Mouse (Mus musculus) cerebellum, adult (tissue): ENCODE data around the gene Nup107.

Source experiments
- ATAC-seq: cut with Nextera tagmentation; 2 replicates; pipeline ENCODE4 v1.9.2; 2017; ENCODE audit warnings: mild to moderate bottlenecking, moderate library complexity, mixed read lengths; ENCODE audit not compliant: insufficient number of reproducible peaks, low FRiP score, low TSS enrichment

The Nup107 gene

GRCm38 (mm10) chr10:117792141-117793091 is at the start of gene Nup107:
Gene Nup107 (minus strand): TSS chr10:117792705.
- peak; percentile 96 for ATAC-seq

- no peak for ATAC-seq
Observed at GRCm38 (mm10) chr10:117841765-117842164, 49.3 kb upstream of the Nup107 start.

- ATAC-seq: no peak
Observed at GRCm38 (mm10) chr10:117840431-117840995, 48.0 kb upstream of the Nup107 start.

DNA sequence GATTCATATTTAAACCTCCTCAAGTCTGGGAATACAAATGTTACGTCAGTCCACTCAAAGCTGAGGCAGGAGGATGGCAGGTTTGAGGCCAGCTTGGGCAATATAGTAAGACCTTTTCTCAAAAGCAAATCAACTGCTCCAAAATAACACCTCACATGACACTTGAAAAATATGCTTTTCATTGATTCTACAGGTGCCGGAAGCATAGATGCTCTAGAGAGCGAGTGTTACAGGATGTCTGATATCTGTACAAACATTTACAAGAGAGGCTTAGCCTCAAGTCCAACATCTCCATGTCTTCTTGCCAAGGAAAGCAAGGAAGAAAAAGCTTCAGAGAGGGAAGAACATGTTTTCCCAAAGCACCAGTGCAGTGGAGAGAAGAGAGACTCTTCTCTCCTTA is 47.2 kb upstream of the Nup107 start:
- ATAC-seq: no peak

DNA sequence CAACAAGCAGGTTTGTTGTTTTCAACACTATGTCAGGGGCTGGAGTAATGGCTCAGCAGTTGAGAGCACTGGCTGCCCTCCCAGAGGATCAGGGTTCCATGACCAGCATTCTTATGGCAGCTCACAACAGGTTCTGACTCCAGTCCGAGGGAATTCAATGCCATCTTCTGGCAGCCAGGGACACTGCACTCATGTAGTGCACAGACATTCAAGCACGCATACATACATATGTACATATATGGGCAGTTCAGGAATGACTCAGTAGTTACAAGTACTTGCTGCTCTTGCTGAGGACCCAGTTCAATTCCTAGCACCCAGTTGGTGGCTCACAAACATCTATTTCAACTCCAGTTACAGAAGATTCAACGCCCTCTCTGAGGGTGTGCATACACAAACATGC is 46.4 kb upstream of the Nup107 start:
- ATAC-seq: no peak

DNA sequence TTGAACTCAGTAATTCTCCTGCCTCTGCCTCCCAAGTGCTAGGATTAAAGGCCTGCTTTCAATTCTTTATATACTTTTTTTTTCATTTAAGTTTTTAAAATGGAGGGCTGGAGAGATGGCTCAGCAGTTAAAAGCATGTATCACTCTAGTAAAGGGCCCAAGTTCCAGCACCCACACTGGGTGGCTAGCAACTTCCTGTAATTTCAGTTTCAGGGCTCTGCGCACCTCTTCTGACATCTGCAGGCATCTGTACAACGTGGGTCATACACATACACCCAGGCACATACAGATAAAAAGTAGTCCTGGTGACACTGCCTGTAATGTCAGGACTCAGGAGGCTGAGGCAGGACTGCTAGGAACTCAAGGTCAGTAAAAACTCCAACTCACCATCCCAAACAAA is 43.8 kb upstream of the Nup107 start:
- ATAC-seq: no peak

DNA sequence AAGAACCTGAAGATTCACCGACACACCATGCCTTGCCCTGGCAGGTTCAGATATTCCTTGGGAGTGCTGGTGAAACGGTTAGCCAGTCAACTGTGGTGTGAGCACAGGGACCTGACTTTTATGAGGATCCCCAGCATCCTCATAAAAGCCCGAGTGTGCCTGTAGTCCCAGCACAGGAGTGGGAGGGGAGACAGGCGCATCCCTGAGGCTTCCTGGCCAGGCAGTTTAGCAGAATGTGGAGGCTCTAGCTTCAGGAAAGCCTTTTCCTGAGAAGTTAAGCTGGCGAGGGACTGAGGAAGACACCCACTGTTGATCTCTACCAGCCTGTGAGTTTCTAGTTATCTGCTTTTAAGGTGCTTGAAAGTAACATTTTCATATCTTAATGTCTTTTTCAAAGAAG is 42.9 kb upstream of the Nup107 start:
- ATAC-seq: no peak

DNA sequence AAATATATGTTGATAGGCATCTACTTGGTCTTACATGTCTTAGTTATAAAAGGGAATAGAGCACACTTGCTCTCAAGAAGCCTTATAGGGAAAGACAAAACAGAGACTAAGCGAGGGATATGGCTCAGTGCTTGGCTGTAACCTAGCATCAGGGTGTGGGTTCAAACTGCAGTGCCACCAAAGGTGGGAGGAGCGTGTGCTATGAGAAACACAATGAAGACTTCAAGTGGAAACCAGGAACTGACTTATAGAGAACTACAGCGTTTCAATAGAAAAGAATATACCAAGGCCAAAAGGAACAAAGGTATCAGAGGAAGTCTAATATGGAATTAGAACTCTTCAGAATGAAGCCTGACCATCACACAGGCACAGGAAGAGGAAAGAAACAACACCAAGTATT is 38.3 kb upstream of the Nup107 start:
- ATAC-seq: no peak

- ATAC-seq: no peak
Observed at GRCm38 (mm10) chr10:117829472-117830155, 37.1 kb upstream of the Nup107 start.

DNA sequence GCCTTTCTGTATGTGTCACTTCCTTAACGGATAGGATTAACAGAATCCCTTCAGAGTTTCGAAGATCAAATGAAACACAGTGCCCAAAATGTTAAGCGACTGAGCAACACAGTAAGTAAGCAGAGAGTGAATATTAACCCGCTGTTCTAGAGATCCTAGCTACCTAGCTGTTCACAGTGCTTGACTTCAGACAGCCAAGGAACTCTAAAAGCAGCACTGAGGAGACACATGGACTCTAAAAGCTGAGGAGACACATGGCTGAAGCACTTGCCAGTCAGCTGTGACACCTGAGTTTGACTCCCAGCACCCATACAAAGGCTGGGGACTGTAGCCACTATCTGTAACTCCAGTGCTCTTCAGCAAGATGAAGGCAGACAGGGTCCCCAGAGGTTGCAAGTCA is 36.5 kb upstream of the Nup107 start:
- ATAC-seq: no peak

- no peak for ATAC-seq
Observed at GRCm38 (mm10) chr10:117828536-117828935, 36.0 kb upstream of the Nup107 start.

DNA sequence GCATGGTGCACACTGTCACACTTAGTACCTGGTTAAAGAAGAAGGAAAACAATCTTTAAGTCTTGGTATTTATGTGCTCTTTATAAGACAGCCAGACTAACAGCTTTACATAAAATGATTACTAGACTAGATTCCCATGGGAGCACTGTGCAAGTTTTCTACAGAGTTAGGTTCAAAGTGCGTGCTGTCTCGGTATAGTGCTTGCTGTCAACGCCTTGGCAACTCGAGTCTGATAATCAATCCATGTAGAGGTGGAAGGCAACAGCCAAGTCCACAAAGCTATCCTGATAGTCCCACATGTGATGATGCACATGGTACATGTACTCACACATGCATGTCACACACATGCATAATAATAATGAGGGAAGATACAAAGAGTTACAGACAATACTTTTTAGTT is 32.1 kb upstream of the Nup107 start:
- ATAC-seq: no peak

GRCm38 (mm10) chr10:117824139-117824538 is 31.6 kb upstream of the Nup107 start:
- no peak for ATAC-seq

GRCm38 (mm10) chr10:117823321-117823720 is 30.8 kb upstream of the Nup107 start:
- no peak for ATAC-seq

DNA sequence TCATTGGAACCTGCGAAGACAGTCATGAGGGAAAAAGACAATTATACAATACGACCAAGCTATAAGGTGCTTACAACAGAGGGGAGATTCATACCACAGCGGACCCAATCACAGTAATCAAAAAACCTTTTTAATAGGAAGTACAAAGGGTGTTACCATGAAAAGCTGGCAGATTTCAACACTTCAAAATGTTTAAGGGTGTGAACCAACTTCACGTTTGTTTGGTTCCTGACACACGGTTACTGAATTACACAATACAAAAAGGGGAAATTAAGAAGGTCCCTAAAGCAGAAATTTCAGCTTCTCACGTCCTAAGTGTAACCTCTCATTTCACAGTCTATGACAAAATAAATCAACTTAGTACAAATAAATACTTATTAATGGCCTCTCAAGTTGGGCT is 26.1 kb upstream of the Nup107 start:
- ATAC-seq: no peak

GRCm38 (mm10) chr10:117816721-117817120 is 24.2 kb upstream of the Nup107 start:
- 0 out of 2 replicates have a peak, but pooled peaks have one; percentile 15 for ATAC-seq

GRCm38 (mm10) chr10:117812501-117812900 is 20.0 kb upstream of the Nup107 start:
- ATAC-seq: no peak

- no peak for ATAC-seq
Observed at GRCm38 (mm10) chr10:117811555-117811954, 19.1 kb upstream of the Nup107 start.

DNA sequence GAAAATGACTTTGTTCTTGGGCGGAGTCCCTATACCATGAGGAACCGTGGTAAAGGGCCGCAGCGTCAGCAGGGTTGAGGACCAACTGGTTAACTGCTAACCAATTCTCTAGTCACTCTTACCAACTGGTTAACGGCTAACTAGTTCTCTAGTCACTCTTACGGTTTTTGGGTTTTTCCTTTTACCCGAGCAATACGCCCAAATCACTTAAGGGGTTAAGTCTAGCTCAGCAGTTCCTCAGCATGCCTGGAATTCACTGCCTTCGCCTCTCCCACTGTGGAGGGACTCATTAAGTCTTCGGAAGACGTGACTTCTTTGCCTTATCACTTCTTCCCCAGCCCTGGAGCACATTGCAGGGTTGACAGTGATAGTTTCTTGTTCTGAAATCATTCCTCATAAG is 18.0 kb upstream of the Nup107 start:
- ATAC-seq: no peak

GRCm38 (mm10) chr10:117808068-117808467 is 15.6 kb upstream of the Nup107 start:
- ATAC-seq: no peak

DNA sequence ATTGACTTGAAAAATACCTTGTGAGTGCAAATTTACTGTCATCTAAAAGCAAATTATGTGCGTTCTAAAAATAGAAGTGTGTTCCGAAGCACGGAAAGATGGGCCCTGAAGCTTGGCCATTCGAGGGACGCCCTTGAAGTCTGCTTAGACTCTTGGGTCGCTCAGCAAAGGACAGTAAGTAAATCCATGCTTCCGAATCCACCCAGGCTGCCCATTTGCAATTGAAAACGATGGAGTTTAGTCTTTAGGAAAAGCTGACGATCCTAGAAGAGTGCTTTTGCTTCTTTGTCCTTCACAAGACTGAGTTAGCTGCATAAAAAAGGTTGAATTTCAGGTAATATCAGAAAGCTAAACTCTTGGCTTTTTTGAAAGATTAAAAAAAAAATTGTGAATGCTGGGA is 13.4 kb upstream of the Nup107 start:
- ATAC-seq: no peak
